Mouse (Mus musculus) gastrocnemius, postnatal 36 days (tissue): ENCODE data around the gene 2410015M20Rik. TPM values are rescaled to one million over a fixed set of nuclear protein-coding genes. Genes with fewer than 3 reads are reported as not detected.

ENCODE experiments used
- DNase-seq, 2 experiments: peaks; one replicate each; pipeline ENCODE4 v3.0.0; 2022
- intact Hi-C: fragments of 180-260 bp; cut with DNase I; formaldehyde crosslinking; loops from one replicate; pipeline ENCODE4 v1.15.1; 2025
- total RNA-seq, 2 experiments: library from RNA; stranded (reverse); gene quantifications; 2 replicates each; pipeline ENCODE4 v1.2.3; 2021

2410015M20Rik gene
- total RNA-seq, 2 experiments from 2014 or later, result 130 to 135 TPM

GRCm38 (mm10) chr17:56584257-56585130 lies 25.1 kb downstream of the 2410015M20Rik start, which contains the start of the genes Safb2 and Safb:
Gene Safb2 (minus strand): TSS chr17:56584585.
Gene Safb (plus strand): TSS chr17:56584825.
- intact Hi-C loops, result no loop called here
- peak; percentile 98 to 99 for DNase-seq

- intact Hi-C loops, result no loop called here
- DNase-seq, result peak in 1 of 2 experiments; percentile 50
Observed at GRCm38 (mm10) chr17:56583611-56584256, 25.8 kb downstream of the 2410015M20Rik start.

- DNase-seq, result no peak
- intact Hi-C loops, result no loop called here
Observed at GRCm38 (mm10) chr17:56583071-56583470, 26.5 kb downstream of the 2410015M20Rik start.

- intact Hi-C loops, result no loop called here
- no peak for DNase-seq
Observed at GRCm38 (mm10) chr17:56572939-56573338, 36.6 kb downstream of the 2410015M20Rik start.

GRCm38 (mm10) chr17:56572154-56572553 lies 37.4 kb downstream of the 2410015M20Rik start:
- no peak for DNase-seq
- intact Hi-C loops, result no loop called here

- intact Hi-C loops, result no loop called here
- DNase-seq, result no peak
Observed at GRCm38 (mm10) chr17:56570287-56570686, 39.3 kb downstream of the 2410015M20Rik start.

GRCm38 (mm10) chr17:56567370-56567769 lies 42.2 kb downstream of the 2410015M20Rik start:
- DNase-seq, result no peak
- intact Hi-C loops, result no loop called here

- intact Hi-C loops, result no loop called here
- no peak for DNase-seq
Observed at GRCm38 (mm10) chr17:56566918-56567317, 42.7 kb downstream of the 2410015M20Rik start.

- DNase-seq, result no peak
- intact Hi-C loops, result no loop called here
Observed at GRCm38 (mm10) chr17:56566293-56566692, 43.3 kb downstream of the 2410015M20Rik start.

- DNase-seq, result no peak
- intact Hi-C loops, result no loop called here
Observed at GRCm38 (mm10) chr17:56561866-56562265, 47.7 kb downstream of the 2410015M20Rik start.

GRCm38 (mm10) chr17:56560131-56560530 lies 49.4 kb downstream of the 2410015M20Rik start:
- intact Hi-C loops, result no loop called here
- no peak for DNase-seq

- no peak for DNase-seq
- intact Hi-C loops, result no loop called here
Observed at GRCm38 (mm10) chr17:56559386-56559785, 50.2 kb downstream of the 2410015M20Rik start.

GRCm38 (mm10) chr17:56558448-56558847 lies 51.1 kb downstream of the 2410015M20Rik start:
- intact Hi-C loops, result no loop called here
- DNase-seq, result peak; percentile 37 to 38

Other genes with a start within 250 kb of the 2410015M20Rik start
- gene Ptprs, start 133.3 kb downstream of the 2410015M20Rik start, total RNA-seq, result 10 to 100 TPM; 35.0 to 45.6 TPM
- not detected for gene Znrf4, start 97.3 kb downstream of the 2410015M20Rik start, total RNA-seq
- gene Gm20219, start 55.4 kb downstream of the 2410015M20Rik start, total RNA-seq, result under 1 TPM; 0.27 to 0.74 TPM
- 10 to 100 TPM; 29.6 to 34.2 TPM for gene Safb2, start 25.2 kb downstream of the 2410015M20Rik start, total RNA-seq
- gene Safb, start 24.9 kb downstream of the 2410015M20Rik start, total RNA-seq, result 10 to 100 TPM; 35.9 to 39.7 TPM
- gene Rpl36, start 3.6 kb upstream of the 2410015M20Rik start, total RNA-seq, result 100 to 1,000 TPM; 482 to 579 TPM
- 10 to 100 TPM; 60.6 to 62.6 TPM for gene Lonp1, start 17.1 kb upstream of the 2410015M20Rik start, total RNA-seq
- under 1 TPM in 1 of 2 experiments, not detected in 1; 0.15 TPM for gene Catsperd, start 18.4 kb upstream of the 2410015M20Rik start, total RNA-seq
- gene Ranbp3, start 63.5 kb upstream of the 2410015M20Rik start, total RNA-seq, result 10 to 100 TPM; 37.0 to 37.1 TPM
- gene Ndufa11, start 108.0 kb upstream of the 2410015M20Rik start, total RNA-seq, result 100 to 1,000 TPM; 425 to 470 TPM
- gene Vmac, start 108.3 kb upstream of the 2410015M20Rik start, total RNA-seq, result 1 to 10 TPM; 3.3 to 3.4 TPM
- gene Nrtn, start 147.8 kb upstream of the 2410015M20Rik start, total RNA-seq, result 1 to 10 TPM; 4.1 to 5.0 TPM
- 10 to 100 TPM; 13.4 to 16.1 TPM for gene Dus3l, start 155.0 kb upstream of the 2410015M20Rik start, total RNA-seq
- under 1 TPM in 1 of 2 experiments, not detected in 1; 0.12 TPM for gene Prr22, start 160.5 kb upstream of the 2410015M20Rik start, total RNA-seq
- gene Rfx2, start 221.2 kb upstream of the 2410015M20Rik start, total RNA-seq, result 1 to 10 TPM; 1.8 to 2.5 TPM